Mouse (Mus musculus) E14TG2a.4 (cell line): ENCODE results near the gene Ptcd2.

Experiments
- CTCF ChIP-seq: conservative IDR thresholded peaks from 2 replicates; pipeline ENCODE4 v1.5.1; 2014; ENCODE audit warnings: low read length
- NANOG ChIP-seq: IDR thresholded peaks from 2 replicates; pipeline ENCODE4 v1.6.1; 2014; ENCODE audit warnings: borderline replicate concordance, low read length, mixed read lengths

DNA sequence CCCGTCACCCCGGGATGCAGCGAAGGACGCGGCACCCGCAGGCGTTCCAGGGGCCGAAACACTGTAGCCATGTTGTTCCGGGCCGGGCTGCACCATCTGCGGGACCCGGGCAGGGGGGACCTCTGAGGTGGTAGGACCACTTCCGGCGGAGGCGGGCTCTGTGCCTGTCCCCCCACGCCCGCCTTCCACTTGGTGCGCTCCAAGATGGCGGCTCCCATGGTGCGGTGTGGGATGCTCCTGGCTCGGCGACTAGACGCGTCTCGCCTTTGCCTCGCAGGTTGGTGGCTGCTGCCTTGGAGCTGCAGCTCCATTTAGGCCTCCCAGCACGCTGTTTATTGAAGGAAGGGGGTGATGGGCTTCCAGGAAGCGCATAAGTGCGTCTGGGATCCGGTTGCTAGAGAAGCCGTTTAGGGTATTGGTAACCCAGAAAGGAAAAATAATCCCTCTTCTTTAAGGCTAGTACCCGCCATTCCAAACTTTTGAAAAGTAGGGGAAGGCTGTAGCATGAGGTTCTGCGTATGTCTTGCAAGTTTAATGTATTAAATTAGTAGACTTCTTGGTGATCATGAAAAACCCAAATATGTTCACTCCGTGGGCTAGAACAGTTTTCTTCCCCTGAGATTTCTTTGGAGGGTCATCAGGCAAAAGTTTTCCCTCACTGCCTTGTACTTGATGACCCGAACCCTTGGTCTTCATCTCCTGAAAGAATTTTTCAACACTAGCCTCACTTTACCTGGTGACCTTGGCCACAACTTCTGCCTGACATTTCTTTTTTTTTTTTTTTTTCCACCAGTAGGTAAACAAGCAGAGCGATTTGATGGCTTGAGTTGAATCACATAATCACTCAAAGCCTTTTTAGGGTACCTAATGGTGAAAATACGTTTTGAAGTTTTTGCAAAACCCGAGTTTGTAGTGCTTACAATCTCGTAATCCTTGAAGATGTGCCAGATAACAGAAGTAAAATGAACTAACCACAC is at the start of gene Ptcd2, which contains the start of gene Mrps27:
- TF ChIP-seq CTCF (no peak), NANOG (no peak)
